Mouse (Mus musculus): ENCODE data around the gene Tubb2a. TPM values are rescaled to one million over a fixed set of nuclear protein-coding genes. Genes with fewer than 3 reads are reported as not detected.
"Not testable (repeated sequence)": the region's sequence is repeated elsewhere in the genome, so short reads cannot be mapped to it uniquely, and the experiment has no call there.

Tubb2a gene
- polyA plus RNA-seq, 1 experiment from 2014 or later: 292 TPM

DNA sequence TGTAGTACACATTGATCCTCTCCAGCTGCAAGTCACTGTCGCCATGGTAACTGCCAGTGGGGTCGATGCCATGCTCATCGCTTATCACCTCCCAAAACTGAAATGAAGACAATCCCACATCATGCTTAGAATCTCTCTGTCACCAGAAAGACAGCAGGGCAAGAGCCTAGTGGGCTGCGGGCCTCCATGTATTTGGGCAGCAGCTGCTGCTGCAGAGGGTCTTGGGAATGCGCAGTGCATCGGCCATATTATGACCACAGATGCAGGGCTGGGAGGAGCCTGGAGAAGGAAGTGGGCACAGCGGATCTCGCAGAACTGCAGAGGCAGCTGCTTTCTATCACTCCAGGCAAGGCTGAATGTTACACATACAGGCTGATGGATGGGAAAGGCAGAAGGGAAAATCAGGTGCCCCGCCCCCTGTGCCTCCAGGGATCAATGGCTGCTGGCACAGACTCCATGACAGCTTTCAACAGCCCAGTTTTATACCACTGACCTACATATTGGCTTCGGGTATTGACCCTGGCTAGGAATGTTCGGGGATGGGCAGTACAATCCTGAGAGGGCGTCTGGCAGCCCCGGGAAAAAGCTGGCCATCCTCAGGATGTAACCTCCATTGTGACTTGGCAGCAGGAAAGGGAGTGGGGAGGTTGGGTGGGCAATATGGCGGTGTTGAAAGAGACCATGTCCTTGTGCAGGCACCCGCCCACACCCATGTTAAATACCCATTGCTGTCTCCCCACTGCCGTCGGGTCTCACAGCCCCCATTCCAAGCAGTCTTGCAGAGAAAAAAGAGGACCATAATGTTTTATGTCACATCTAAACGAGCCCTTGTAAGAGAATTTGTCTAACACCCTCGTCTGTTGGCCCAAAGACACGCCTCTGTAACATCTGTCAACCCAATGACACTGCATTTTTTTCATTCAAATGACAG lies 981 bp downstream of the Tubb2a start:
- ATAC-seq: no peak
- 45% methylated on average over 20 of the region's 20 CpGs for WGBS

GRCm38 (mm10) chr13:34075893-34076292 lies 1.9 kb downstream of the Tubb2a start:
- not testable (repeated sequence) for H3K36me3 ChIP-seq (ENCODE audit: control insufficient read depth, insufficient read depth); H3K4me3 ChIP-seq (ENCODE audit: low read depth, low read length); H3K9me3 ChIP-seq (ENCODE audit: control insufficient read depth); H3K9ac ChIP-seq (ENCODE audit: low read depth, low read length); ATAC-seq; H3K27me3 ChIP-seq (replicated peaks; ENCODE audit: control insufficient read depth, insufficient read depth, low read length); H3K4me2 ChIP-seq (replicated peaks; ENCODE audit: low read depth); H3K27ac ChIP-seq (ENCODE audit: low read depth, low read length); H3K4me1 ChIP-seq (replicated peaks; ENCODE audit: control insufficient read depth, insufficient read depth, low read length)
- WGBS: 82% methylated on average over 6 of the region's 6 CpGs

More for the DNA sequence above, 981 bp downstream of the Tubb2a start:
- H3K36me3 ChIP-seq (ENCODE audit: control insufficient read depth, insufficient read depth): peaks cover 5% of the 10 kb centered on the region
- TF ChIP-seq CTCF (IDR thresholded peaks at IDR 0.05; ENCODE audit: low read depth): no peak
- peak overlapping the region; percentile 80 for H3K4me3 ChIP-seq (ENCODE audit: low read depth, low read length)
- peak overlapping the region; percentile 71; the same call in 1 of the 2 replicates for H3K27ac ChIP-seq (ENCODE audit: low read depth, low read length)
- 0 out of 2 replicates have a peak, but pooled peaks cover 3% of the 10 kb centered on the region for H3K4me1 ChIP-seq (replicated peaks; ENCODE audit: control insufficient read depth, insufficient read depth, low read length)
- no peaks in the 10 kb centered on the region for H3K27me3 ChIP-seq (replicated peaks; ENCODE audit: control insufficient read depth, insufficient read depth, low read length)
- H3K9me3 ChIP-seq (ENCODE audit: control insufficient read depth): no peaks in the 10 kb centered on the region
- peak overlapping the region; percentile 74; the same call in 1 of the 2 replicates for H3K9ac ChIP-seq (ENCODE audit: low read depth, low read length)
- H3K4me2 ChIP-seq (replicated peaks; ENCODE audit: low read depth): peak overlapping the region; percentile 99

- not testable (repeated sequence) for H3K4me3 ChIP-seq (ENCODE audit: low read depth, low read length); H3K36me3 ChIP-seq (ENCODE audit: control insufficient read depth, insufficient read depth); H3K4me2 ChIP-seq (replicated peaks; ENCODE audit: low read depth); H3K9ac ChIP-seq (ENCODE audit: low read depth, low read length); H3K4me1 ChIP-seq (replicated peaks; ENCODE audit: control insufficient read depth, insufficient read depth, low read length); H3K27ac ChIP-seq (ENCODE audit: low read depth, low read length); H3K27me3 ChIP-seq (replicated peaks; ENCODE audit: control insufficient read depth, insufficient read depth, low read length); ATAC-seq; H3K9me3 ChIP-seq (ENCODE audit: control insufficient read depth)
- WGBS: 93% methylated on average over 8 of the region's 17 CpGs
Measured at GRCm38 (mm10) chr13:34074441-34074840, 3.4 kb downstream of the Tubb2a start.

DNA sequence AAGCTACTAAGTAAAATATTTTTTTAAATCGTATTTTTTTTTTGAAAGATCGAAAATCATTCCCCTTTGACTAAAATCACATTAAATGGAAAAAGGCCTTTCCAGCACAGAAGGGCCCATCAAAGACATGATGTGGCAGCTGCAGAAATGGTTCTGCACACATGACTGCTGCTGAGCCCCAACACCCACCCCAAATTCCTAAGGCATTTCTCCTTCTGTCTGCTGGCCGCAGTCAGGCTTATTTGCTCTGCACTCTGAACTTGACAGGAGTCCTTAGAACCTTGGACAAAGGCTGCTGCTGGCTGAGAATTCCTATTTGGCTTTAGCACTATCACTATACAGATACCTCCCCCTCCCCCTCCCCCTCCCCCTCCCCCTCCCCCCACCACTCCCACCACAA lies 5.0 kb downstream of the Tubb2a start:
- H3K36me3 ChIP-seq (ENCODE audit: control insufficient read depth, insufficient read depth): peaks cover 8% of the 10 kb centered on the region
- no peaks in the 10 kb centered on the region for H3K27me3 ChIP-seq (replicated peaks; ENCODE audit: control insufficient read depth, insufficient read depth, low read length)
- TF ChIP-seq CTCF (IDR thresholded peaks at IDR 0.05; ENCODE audit: low read depth): no peak
- H3K4me1 ChIP-seq (replicated peaks; ENCODE audit: control insufficient read depth, insufficient read depth, low read length): no peaks in the 10 kb centered on the region
- WGBS: 80% methylated on average over 3 of the region's 3 CpGs
- no peaks in the 10 kb centered on the region for H3K9me3 ChIP-seq (ENCODE audit: control insufficient read depth)
- H3K27ac ChIP-seq (ENCODE audit: low read depth, low read length): no peak overlapping the region
- ATAC-seq: no peak
- no peak overlapping the region for H3K9ac ChIP-seq (ENCODE audit: low read depth, low read length)
- H3K4me3 ChIP-seq (ENCODE audit: low read depth, low read length): no peak overlapping the region
- H3K4me2 ChIP-seq (replicated peaks; ENCODE audit: low read depth): no peak overlapping the region

DNA sequence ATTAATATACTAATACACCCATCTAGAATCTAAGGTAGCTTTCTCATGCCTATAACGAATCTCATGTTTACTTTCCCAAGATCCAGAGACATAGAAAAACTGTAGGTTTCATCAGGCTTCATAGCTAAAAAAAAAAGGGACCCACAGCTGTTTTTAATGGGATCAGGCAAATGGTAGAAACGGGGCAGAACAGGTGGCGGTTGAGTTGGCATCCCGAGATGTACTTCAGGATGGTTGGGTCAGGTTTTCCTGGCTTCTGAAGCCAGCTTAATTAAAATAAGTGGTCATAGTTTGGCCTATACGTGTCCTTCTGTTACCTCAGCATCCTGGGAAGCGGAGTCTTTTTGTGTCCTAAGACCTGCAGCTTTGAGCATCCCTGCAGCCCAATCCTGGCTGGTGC lies 6.0 kb downstream of the Tubb2a start:
- Histone ChIP-seq H3K9ac (ENCODE audit: low read depth, low read length) (no peak overlapping the region), H3K4me2 (replicated peaks; ENCODE audit: low read depth) (no peak overlapping the region), H3K4me1 (replicated peaks; ENCODE audit: control insufficient read depth, insufficient read depth, low read length) (no peaks in the 10 kb centered on the region), H3K27me3 (replicated peaks; ENCODE audit: control insufficient read depth, insufficient read depth, low read length) (no peaks in the 10 kb centered on the region), H3K4me3 (ENCODE audit: low read depth, low read length) (no peak overlapping the region), H3K27ac (ENCODE audit: low read depth, low read length) (no peak overlapping the region), H3K36me3 (ENCODE audit: control insufficient read depth, insufficient read depth) (peaks cover 8% of the 10 kb centered on the region), H3K9me3 (ENCODE audit: control insufficient read depth) (no peaks in the 10 kb centered on the region)
- no peak for TF ChIP-seq CTCF (IDR thresholded peaks at IDR 0.05; ENCODE audit: low read depth)
- 88% methylated on average over 6 of the region's 6 CpGs for WGBS
- no peak for ATAC-seq

- WGBS: 68% methylated on average over 4 of the region's 4 CpGs
- no peak for TF ChIP-seq CTCF (IDR thresholded peaks at IDR 0.05; ENCODE audit: low read depth)
- Histone ChIP-seq H3K27me3 (replicated peaks; ENCODE audit: control insufficient read depth, insufficient read depth, low read length) (no peaks in the 10 kb centered on the region), H3K9ac (ENCODE audit: low read depth, low read length) (no peak overlapping the region), H3K9me3 (ENCODE audit: control insufficient read depth) (no peaks in the 10 kb centered on the region), H3K4me3 (ENCODE audit: low read depth, low read length) (no peak overlapping the region), H3K36me3 (ENCODE audit: control insufficient read depth, insufficient read depth) (peaks cover 8% of the 10 kb centered on the region), H3K4me2 (replicated peaks; ENCODE audit: low read depth) (no peak overlapping the region), H3K4me1 (replicated peaks; ENCODE audit: control insufficient read depth, insufficient read depth, low read length) (no peaks in the 10 kb centered on the region), H3K27ac (ENCODE audit: low read depth, low read length) (no peak overlapping the region)
- ATAC-seq: no peak
Measured at GRCm38 (mm10) chr13:34070296-34070695, 7.5 kb downstream of the Tubb2a start.
